Mouse (Mus musculus): ENCODE data around the gene Cyb5d2. TPM values are rescaled to one million over a fixed set of nuclear protein-coding genes. Genes with fewer than 3 reads are reported as not detected.

Gene Cyb5d2
- polyA plus RNA-seq, 1 experiment: 4.8 TPM

- no peak for TF ChIP-seq CTCF (IDR thresholded peaks at IDR 0.05; ENCODE audit: borderline replicate concordance, control insufficient read depth, extremely low read depth, insufficient read depth, low read length, poor library complexity)
- TF ChIP-seq POLR2A (IDR thresholded peaks at IDR 0.05; ENCODE audit: control insufficient read depth, extremely low read depth, insufficient read depth, low read length, poor library complexity): no peak
- 95% methylated on average over 3 of the region's 3 CpGs for WGBS
- Histone ChIP-seq H3K4me1 (replicated peaks; ENCODE audit: control insufficient read depth, insufficient read depth, low read length) (no peaks in the 10 kb centered on the region), H3K36me3 (ENCODE audit: control insufficient read depth, insufficient read depth, low read length) (peaks cover 16% of the 10 kb centered on the region), H3K4me3 (ENCODE audit: control insufficient read depth, insufficient read depth, low read length) (no peak overlapping the region), H3K27ac (ENCODE audit: control insufficient read depth, insufficient read depth, low read length) (no peak overlapping the region), H3K27me3 (ENCODE audit: control insufficient read depth, insufficient read depth, low read length) (no peaks in the 10 kb centered on the region)
- no peak for DNase-seq
These were observed 25.6 kb downstream of the Cyb5d2 start for GRCm38 (mm10) chr11:72770324-72770723.

DNA sequence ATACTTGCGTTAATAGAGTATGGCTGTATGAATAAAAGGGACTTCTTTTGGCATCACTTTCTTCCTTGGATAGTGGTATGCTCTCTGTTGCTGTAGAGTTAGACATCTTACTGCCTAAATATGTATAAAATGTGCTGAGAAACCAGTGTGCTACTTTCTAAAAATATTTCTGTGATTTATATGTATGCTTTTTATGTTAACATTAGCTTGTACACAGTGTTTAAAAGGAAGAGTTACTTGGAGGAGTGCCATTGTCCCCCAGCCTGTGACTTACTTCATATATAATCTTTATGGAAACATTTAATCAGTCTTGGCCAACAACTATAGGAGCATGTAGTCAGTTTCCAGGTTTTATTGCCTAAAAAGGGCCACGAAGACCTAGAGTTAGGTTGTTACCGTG is 26.9 kb downstream of the Cyb5d2 start:
- DNase-seq: no peak
- 95% methylated on average over 3 of the region's 3 CpGs for WGBS
- Histone ChIP-seq H3K4me3 (ENCODE audit: control insufficient read depth, insufficient read depth, low read length) (no peak overlapping the region), H3K27ac (ENCODE audit: control insufficient read depth, insufficient read depth, low read length) (no peak overlapping the region), H3K36me3 (ENCODE audit: control insufficient read depth, insufficient read depth, low read length) (peaks cover 23% of the 10 kb centered on the region), H3K27me3 (ENCODE audit: control insufficient read depth, insufficient read depth, low read length) (no peaks in the 10 kb centered on the region), H3K4me1 (replicated peaks; ENCODE audit: control insufficient read depth, insufficient read depth, low read length) (no peaks in the 10 kb centered on the region)
- TF ChIP-seq POLR2A (IDR thresholded peaks at IDR 0.05; ENCODE audit: control insufficient read depth, extremely low read depth, insufficient read depth, low read length, poor library complexity) (no peak), CTCF (IDR thresholded peaks at IDR 0.05; ENCODE audit: borderline replicate concordance, control insufficient read depth, extremely low read depth, insufficient read depth, low read length, poor library complexity) (no peak)

DNA sequence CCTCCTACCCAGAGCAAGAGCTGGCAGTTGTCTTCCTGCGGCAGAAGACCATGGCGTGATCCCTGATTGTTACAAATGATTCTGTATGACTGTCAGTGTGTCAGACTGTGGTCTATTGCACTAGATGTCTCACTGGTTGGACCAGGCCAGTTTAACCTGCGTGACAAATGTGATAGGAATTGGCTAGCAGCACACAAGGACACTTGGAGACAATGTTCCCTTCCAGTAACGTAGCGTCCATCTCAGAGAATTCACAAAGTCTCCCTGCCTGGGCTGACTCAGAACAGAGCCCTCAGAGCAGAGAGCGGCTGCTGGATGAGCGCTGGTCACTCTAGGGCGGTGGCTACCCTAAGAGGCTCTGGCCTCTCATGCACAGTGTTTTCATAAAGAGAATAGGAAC is 28.2 kb downstream of the Cyb5d2 start:
- Histone ChIP-seq H3K4me1 (replicated peaks; ENCODE audit: control insufficient read depth, insufficient read depth, low read length) (no peaks in the 10 kb centered on the region), H3K27ac (ENCODE audit: control insufficient read depth, insufficient read depth, low read length) (no peak overlapping the region), H3K4me3 (ENCODE audit: control insufficient read depth, insufficient read depth, low read length) (no peak overlapping the region), H3K36me3 (ENCODE audit: control insufficient read depth, insufficient read depth, low read length) (peaks cover 33% of the 10 kb centered on the region), H3K27me3 (ENCODE audit: control insufficient read depth, insufficient read depth, low read length) (no peaks in the 10 kb centered on the region)
- 96% methylated on average over 8 of the region's 8 CpGs for WGBS
- DNase-seq: no peak
- TF ChIP-seq CTCF (IDR thresholded peaks at IDR 0.05; ENCODE audit: borderline replicate concordance, control insufficient read depth, extremely low read depth, insufficient read depth, low read length, poor library complexity) (no peak), POLR2A (IDR thresholded peaks at IDR 0.05; ENCODE audit: control insufficient read depth, extremely low read depth, insufficient read depth, low read length, poor library complexity) (no peak)

GRCm38 (mm10) chr11:72764270-72764669 is 31.7 kb downstream of the Cyb5d2 start:
- peaks cover 65% of the 10 kb centered on the region for H3K36me3 ChIP-seq (ENCODE audit: control insufficient read depth, insufficient read depth, low read length)
- WGBS: 95% methylated on average over 4 of the region's 4 CpGs

GRCm38 (mm10) chr11:72760781-72761180 is 35.2 kb downstream of the Cyb5d2 start:
- 91% methylated on average over 1 of the region's 1 CpGs for WGBS
- H3K27me3 ChIP-seq (ENCODE audit: control insufficient read depth, insufficient read depth, low read length): no peaks in the 10 kb centered on the region
- H3K4me1 ChIP-seq (replicated peaks; ENCODE audit: control insufficient read depth, insufficient read depth, low read length): no peaks in the 10 kb centered on the region
- no peak for DNase-seq
- no peak for TF ChIP-seq POLR2A (IDR thresholded peaks at IDR 0.05; ENCODE audit: control insufficient read depth, extremely low read depth, insufficient read depth, low read length, poor library complexity)
- TF ChIP-seq CTCF (IDR thresholded peaks at IDR 0.05; ENCODE audit: borderline replicate concordance, control insufficient read depth, extremely low read depth, insufficient read depth, low read length, poor library complexity): no peak
- H3K4me3 ChIP-seq (ENCODE audit: control insufficient read depth, insufficient read depth, low read length): no peak overlapping the region
- peaks cover 81% of the 10 kb centered on the region for H3K36me3 ChIP-seq (ENCODE audit: control insufficient read depth, insufficient read depth, low read length)
- H3K27ac ChIP-seq (ENCODE audit: control insufficient read depth, insufficient read depth, low read length): no peak overlapping the region

More at GRCm38 (mm10) chr11:72764270-72764669, 31.7 kb downstream of the Cyb5d2 start:
- Histone ChIP-seq H3K4me3 (ENCODE audit: control insufficient read depth, insufficient read depth, low read length) (no peak overlapping the region), H3K4me1 (replicated peaks; ENCODE audit: control insufficient read depth, insufficient read depth, low read length) (no peaks in the 10 kb centered on the region), H3K27ac (ENCODE audit: control insufficient read depth, insufficient read depth, low read length) (no peak overlapping the region), H3K27me3 (ENCODE audit: control insufficient read depth, insufficient read depth, low read length) (no peaks in the 10 kb centered on the region)
- TF ChIP-seq POLR2A (IDR thresholded peaks at IDR 0.05; ENCODE audit: control insufficient read depth, extremely low read depth, insufficient read depth, low read length, poor library complexity) (no peak), CTCF (IDR thresholded peaks at IDR 0.05; ENCODE audit: borderline replicate concordance, control insufficient read depth, extremely low read depth, insufficient read depth, low read length, poor library complexity) (no peak)
- no peak for DNase-seq

DNA sequence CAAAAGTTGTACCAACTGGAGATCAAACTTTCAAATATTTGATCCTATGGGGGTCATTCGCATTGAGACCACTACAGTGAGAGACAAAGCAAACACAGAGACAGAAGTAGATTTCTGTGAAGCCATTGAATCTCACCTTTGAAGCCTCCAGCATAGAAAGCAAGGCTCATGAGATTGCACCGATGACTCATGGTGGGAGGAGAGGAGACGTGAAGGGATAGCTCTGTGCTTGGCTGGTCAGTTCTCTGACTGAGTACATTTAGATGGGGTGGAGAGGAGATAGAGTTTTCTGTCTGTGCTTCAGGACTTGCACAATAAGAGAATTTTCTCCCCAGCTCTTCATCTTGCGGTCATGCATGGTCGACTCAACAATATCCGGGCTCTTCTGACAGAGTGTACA is 36.4 kb downstream of the Cyb5d2 start:
- DNase-seq: no peak
- no peak for TF ChIP-seq POLR2A (IDR thresholded peaks at IDR 0.05; ENCODE audit: control insufficient read depth, extremely low read depth, insufficient read depth, low read length, poor library complexity)
- no peak for TF ChIP-seq CTCF (IDR thresholded peaks at IDR 0.05; ENCODE audit: borderline replicate concordance, control insufficient read depth, extremely low read depth, insufficient read depth, low read length, poor library complexity)
- Histone ChIP-seq H3K4me3 (ENCODE audit: control insufficient read depth, insufficient read depth, low read length) (no peak overlapping the region), H3K36me3 (ENCODE audit: control insufficient read depth, insufficient read depth, low read length) (peaks cover 91% of the 10 kb centered on the region), H3K27me3 (ENCODE audit: control insufficient read depth, insufficient read depth, low read length) (no peaks in the 10 kb centered on the region), H3K27ac (ENCODE audit: control insufficient read depth, insufficient read depth, low read length) (no peak overlapping the region), H3K4me1 (replicated peaks; ENCODE audit: control insufficient read depth, insufficient read depth, low read length) (no peaks in the 10 kb centered on the region)
- 94% methylated on average over 6 of the region's 6 CpGs for WGBS

- Histone ChIP-seq H3K27me3 (ENCODE audit: control insufficient read depth, insufficient read depth, low read length) (no peaks in the 10 kb centered on the region), H3K27ac (ENCODE audit: control insufficient read depth, insufficient read depth, low read length) (no peak overlapping the region), H3K36me3 (ENCODE audit: control insufficient read depth, insufficient read depth, low read length) (peaks cover 94% of the 10 kb centered on the region), H3K4me3 (ENCODE audit: control insufficient read depth, insufficient read depth, low read length) (no peak overlapping the region), H3K4me1 (replicated peaks; ENCODE audit: control insufficient read depth, insufficient read depth, low read length) (no peaks in the 10 kb centered on the region)
- 98% methylated on average over 5 of the region's 5 CpGs for WGBS
- TF ChIP-seq CTCF (IDR thresholded peaks at IDR 0.05; ENCODE audit: borderline replicate concordance, control insufficient read depth, extremely low read depth, insufficient read depth, low read length, poor library complexity) (no peak), POLR2A (IDR thresholded peaks at IDR 0.05; ENCODE audit: control insufficient read depth, extremely low read depth, insufficient read depth, low read length, poor library complexity) (no peak)
- DNase-seq: no peak
These were observed 37.6 kb downstream of the Cyb5d2 start for GRCm38 (mm10) chr11:72758316-72758715.

Data from thymus, adult 2 months (tissue).